Mouse (Mus musculus) cortical plate, adult 2 months (tissue): ENCODE data around the gene Gbx2.

Source experiments
- CTCF ChIP-seq: fragments of 200-500 bp; IDR thresholded peaks from 2 replicates; pipeline ENCODE4 v1.5.1; 2011; ENCODE audit warnings: mild to moderate bottlenecking, control low read depth, low read length; ENCODE audit not compliant: insufficient read depth; ENCODE audit errors: extremely low read depth
- POLR2A ChIP-seq: fragments of 200-500 bp; IDR thresholded peaks from 2 replicates; pipeline ENCODE4 v1.6.1; 2011; ENCODE audit warnings: mild to moderate bottlenecking, low read length, control low read depth; ENCODE audit not compliant: insufficient read depth; ENCODE audit errors: extremely low read depth

DNA sequence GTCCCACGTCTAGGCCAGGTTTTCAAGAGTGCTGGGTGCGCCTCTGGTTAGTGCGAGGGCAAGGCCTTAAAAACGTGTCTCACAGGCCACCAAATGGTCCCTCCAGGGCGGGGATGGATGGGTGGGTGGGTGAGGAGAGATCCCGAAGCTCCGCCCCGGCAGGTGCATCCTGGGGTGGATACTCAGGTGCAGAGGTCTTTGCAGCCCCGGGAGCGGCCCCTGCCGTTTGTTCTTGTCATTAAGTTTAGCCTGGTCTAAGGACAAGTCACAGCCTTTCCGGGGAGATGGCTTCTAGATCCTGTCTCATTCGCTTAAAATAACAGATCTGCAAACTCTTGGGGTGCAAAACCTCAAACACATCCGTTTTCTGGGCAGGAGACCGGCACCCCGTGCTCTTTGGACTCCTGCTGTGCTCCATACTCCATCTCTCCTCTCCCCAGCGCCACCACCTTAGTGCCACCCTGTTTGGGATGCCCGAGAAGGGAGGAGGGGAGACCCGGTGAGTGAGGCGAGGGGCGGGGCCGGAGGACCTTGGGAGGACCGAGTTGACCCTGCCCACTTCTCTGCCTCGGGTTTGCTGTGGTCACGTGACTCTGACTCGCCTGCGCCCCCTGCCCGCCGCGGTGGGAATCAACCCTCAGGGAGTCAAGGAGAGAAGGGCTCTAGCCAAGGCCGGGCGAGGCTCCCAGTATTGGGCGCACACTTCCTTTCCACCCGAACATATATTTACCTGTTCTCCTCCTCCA, 9.2 kb upstream of the Gbx2 start:
- TF ChIP-seq CTCF (peak; percentile 30; the same call in 1 of the 2 replicates), POLR2A (no peak)
